Mouse (Mus musculus) midbrain, embryonic 14.5 days (tissue): ENCODE data around the gene Hsd17b11. TPM values are rescaled to one million over a fixed set of nuclear protein-coding genes. Genes with fewer than 3 reads are reported as not detected.

Experiments used
- ATAC-seq: fragments of 200-750 bp; cut with Nextera tagmentation; 2 replicates; pipeline ENCODE4 v1.8.0; 2017; ENCODE audit warnings: moderate number of reproducible peaks, moderate library complexity; ENCODE audit not compliant: low FRiP score, low TSS enrichment
- DNase-seq: peaks from one replicate; pipeline ENCODE4 v3.0.0-alpha.2; 2015
- H3K27ac ChIP-seq: fragments of 300-500 bp; sonication (generic); replicated peaks from 2 replicates; pipeline ENCODE4 v1.5.1; 2014; ENCODE audit warnings: mild to moderate bottlenecking, low read depth, low read length, moderate library complexity
- H3K27me3 ChIP-seq: fragments of 300-500 bp; sonication (generic); 2 replicates; pipeline ENCODE4 v1.6.1; 2014; ENCODE audit warnings: low read length, control low read depth, mixed read lengths; ENCODE audit not compliant: control insufficient read depth, insufficient read depth
- H3K36me3 ChIP-seq: fragments of 300-500 bp; sonication (generic); 2 replicates; pipeline ENCODE4 v1.6.1; 2014; ENCODE audit warnings: low read length, control low read depth; ENCODE audit not compliant: control insufficient read depth, insufficient read depth
- H3K4me1 ChIP-seq: fragments of 300-500 bp; sonication (generic); 2 replicates; pipeline ENCODE4 v1.6.1; 2014; ENCODE audit warnings: mild to moderate bottlenecking, antibody characterized with exemption, low read length, control low read depth; ENCODE audit not compliant: control insufficient read depth, insufficient read depth
- H3K4me2 ChIP-seq: fragments of 300-500 bp; sonication (generic); 2 replicates; pipeline ENCODE4 v1.6.1; 2014; ENCODE audit warnings: mild to moderate bottlenecking, low read length, moderate library complexity
- H3K4me3 ChIP-seq: fragments of 300-500 bp; sonication (generic); replicated peaks from 2 replicates; pipeline ENCODE4 v1.5.1; 2014; ENCODE audit warnings: low read depth, low read length
- H3K9ac ChIP-seq: fragments of 300-500 bp; sonication (generic); replicated peaks from 2 replicates; pipeline ENCODE4 v1.6.1; 2014; ENCODE audit warnings: mild to moderate bottlenecking, low read length, moderate library complexity
- H3K9me3 ChIP-seq: fragments of 300-500 bp; sonication (generic); 2 replicates; pipeline ENCODE4 v1.6.1; 2016; ENCODE audit warnings: low read length, control low read depth, mixed read lengths; ENCODE audit not compliant: control insufficient read depth
- WGBS: fragments of 180-500 bp; shearing (Covaris S2); extraction: QIAGEN DNeasy Blood & Tissue Kit; methylation state at CpG from one replicate; pipeline ENCODE4 v1.1.7; 2014; 5-methylcytosine and 5-hydroxymethylcytosine counted together
- polyA plus RNA-seq: library from polyadenylated mRNA; unstranded; fragments of >200 nt; fragmentation: Nextera tagmentation; extraction: Ambion mirVana; gene quantifications from 2 replicates; pipeline ENCODE4 v1.2.1, GENCODE M21; 2014

Hsd17b11 gene
- polyA plus RNA-seq, 1 experiment from 2014 or later, result 1.8 TPM

GRCm38 (mm10) chr5:103980705-103981560, 40.8 kb downstream of the Hsd17b11 start:
- Histone ChIP-seq H3K36me3 (no peaks in the 10 kb centered on the region), H3K9ac (no peak overlapping the region), H3K4me2 (no peak overlapping the region), H3K9me3 (no peaks in the 10 kb centered on the region), H3K4me3 (no peak overlapping the region), H3K4me1 (no peaks in the 10 kb centered on the region), H3K27me3 (no peaks in the 10 kb centered on the region), H3K27ac (no peak overlapping the region)
- no peak for ATAC-seq
- WGBS, result 91% methylated on average over 9 of the region's 9 CpGs
- no peak for DNase-seq

DNA sequence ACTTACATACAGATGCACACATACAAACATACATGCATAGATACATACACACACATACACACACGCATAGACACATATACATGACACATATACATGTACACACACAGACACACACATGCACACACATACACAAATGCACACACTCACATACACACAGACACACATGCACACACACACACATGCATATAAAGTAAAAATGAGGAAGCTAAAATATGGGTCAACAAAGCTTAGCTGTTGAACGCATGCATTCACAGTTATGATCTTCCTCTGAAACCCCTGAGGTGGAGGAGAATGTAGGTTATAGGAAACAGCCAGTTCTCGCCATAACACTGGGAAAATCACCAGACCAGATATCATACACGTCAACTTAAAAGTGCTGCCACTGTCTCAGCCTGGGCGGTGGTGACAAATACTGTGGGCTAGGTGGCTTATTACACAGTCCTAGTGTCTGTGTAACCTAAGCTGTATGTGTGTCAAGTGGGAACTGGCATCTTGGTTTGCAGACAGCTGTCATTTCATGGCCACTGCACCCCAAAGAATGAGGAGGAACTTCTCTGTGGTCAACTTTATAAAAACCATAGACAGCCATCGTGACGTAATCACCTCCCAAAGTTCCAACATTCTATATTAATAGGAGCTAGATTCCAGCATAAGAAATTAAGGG, 43.7 kb downstream of the Hsd17b11 start:
- ATAC-seq (no peak), DNase-seq (no peak)
- no peak overlapping the region for H3K9ac ChIP-seq
- H3K4me3 ChIP-seq, result no peak overlapping the region
- H3K4me1 ChIP-seq, result no peaks in the 10 kb centered on the region
- no peak overlapping the region for H3K27ac ChIP-seq
- 86% methylated on average over 7 of the region's 7 CpGs for WGBS
- no peak overlapping the region for H3K4me2 ChIP-seq
- no peaks in the 10 kb centered on the region for H3K9me3 ChIP-seq
- no peaks in the 10 kb centered on the region for H3K36me3 ChIP-seq
- H3K27me3 ChIP-seq, result no peaks in the 10 kb centered on the region

DNA sequence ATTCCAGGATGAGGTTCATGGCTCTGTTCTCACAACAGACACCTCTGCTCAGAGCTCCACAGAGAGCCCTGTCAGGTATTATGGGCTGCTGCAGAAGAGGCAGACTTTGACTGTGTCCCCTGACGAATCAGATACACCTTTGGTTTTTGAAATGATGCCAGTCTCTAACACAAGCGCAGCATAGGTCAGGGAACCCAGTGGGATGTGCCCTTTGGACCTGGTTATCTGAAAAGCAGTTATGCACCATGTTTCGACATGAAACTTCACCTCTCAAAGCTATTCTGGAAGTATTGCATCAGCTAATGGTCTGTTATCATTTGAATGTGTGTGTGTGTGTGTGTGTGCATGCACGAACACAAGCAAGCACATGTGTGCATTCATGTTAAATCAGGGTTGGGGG, 44.4 kb downstream of the Hsd17b11 start, which contains the start of gene Hsd17b13:
Gene Hsd17b13, minus strand, starts transcription at position 114 of the 400 bp plus-strand sequence.
- ATAC-seq, result no peak
- Histone ChIP-seq H3K27me3 (no peaks in the 10 kb centered on the region), H3K9ac (no peak within 1 kb of the TSS), H3K27ac (no peak within 1 kb of the TSS), H3K4me2 (no peak within 1 kb of the TSS), H3K4me1 (no peaks in the 10 kb centered on the region), H3K4me3 (no peak within 1 kb of the TSS), H3K9me3 (no peaks in the 10 kb centered on the region), H3K36me3 (no peaks in the 10 kb centered on the region)
- 89% methylated on average over 4 of the region's 4 CpGs for WGBS
- no peak for DNase-seq

DNA sequence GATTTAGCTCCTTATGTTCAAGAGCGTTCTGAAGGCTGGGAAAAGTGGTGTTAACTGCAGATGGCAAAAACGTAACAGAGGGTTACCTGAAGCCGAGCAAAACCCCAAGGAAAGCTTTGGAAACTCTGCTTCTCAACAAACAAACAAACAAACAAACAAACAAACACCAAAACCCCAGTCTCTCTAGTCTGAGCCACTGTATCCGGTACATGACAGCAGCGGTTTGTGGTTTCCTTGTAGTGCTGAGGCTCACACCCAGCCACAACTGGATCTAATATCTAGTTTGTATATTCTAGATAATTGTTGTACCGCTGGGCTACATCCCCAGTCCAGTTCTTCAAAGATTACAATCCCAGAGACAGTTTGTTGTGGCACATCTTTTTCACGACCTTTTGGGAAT, 46.0 kb downstream of the Hsd17b11 start:
- no peak for ATAC-seq
- Histone ChIP-seq H3K36me3 (no peaks in the 10 kb centered on the region), H3K4me3 (no peak overlapping the region), H3K4me2 (no peak overlapping the region), H3K27ac (no peak overlapping the region), H3K9me3 (no peaks in the 10 kb centered on the region), H3K9ac (no peak overlapping the region), H3K4me1 (no peaks in the 10 kb centered on the region), H3K27me3 (no peaks in the 10 kb centered on the region)
- 91% methylated on average over 7 of the region's 7 CpGs for WGBS
- DNase-seq, result no peak

GRCm38 (mm10) chr5:103972801-103973200, 48.9 kb downstream of the Hsd17b11 start:
- Histone ChIP-seq H3K27ac (no peak overlapping the region), H3K4me3 (no peak overlapping the region), H3K4me2 (no peak overlapping the region), H3K27me3 (no peaks in the 10 kb centered on the region), H3K9ac (no peak overlapping the region), H3K36me3 (no peaks in the 10 kb centered on the region), H3K9me3 (no peaks in the 10 kb centered on the region), H3K4me1 (no peaks in the 10 kb centered on the region)
- DNase-seq (no peak), ATAC-seq (no peak)
- WGBS, result 81% methylated on average over 13 of the region's 13 CpGs

DNA sequence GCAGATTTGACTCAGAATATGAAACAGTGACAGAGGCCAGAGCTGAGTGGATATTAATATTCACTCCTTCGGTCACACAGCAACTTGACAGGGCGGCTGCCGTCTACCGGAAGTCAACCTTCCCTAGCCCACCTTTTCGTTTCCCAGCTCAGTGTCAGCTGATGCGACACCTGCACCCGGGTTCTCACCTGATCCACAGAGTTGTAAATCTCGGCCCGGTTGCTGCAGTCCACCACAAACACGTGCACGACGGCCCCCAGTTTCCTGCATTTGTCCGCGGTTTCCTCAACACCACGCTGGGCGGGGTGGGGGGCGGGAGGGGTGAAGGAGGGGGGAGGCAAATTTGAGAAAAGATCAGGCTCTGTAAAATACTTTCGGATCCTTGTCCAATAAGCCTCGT, 49.3 kb downstream of the Hsd17b11 start:
- Histone ChIP-seq H3K4me1 (no peaks in the 10 kb centered on the region), H3K27me3 (no peaks in the 10 kb centered on the region), H3K9ac (no peak overlapping the region), H3K4me3 (no peak overlapping the region), H3K4me2 (no peak overlapping the region), H3K27ac (no peak overlapping the region), H3K36me3 (no peaks in the 10 kb centered on the region), H3K9me3 (no peaks in the 10 kb centered on the region)
- WGBS, result 79% methylated on average over 19 of the region's 19 CpGs
- ATAC-seq (no peak), DNase-seq (no peak)

- H3K4me1 ChIP-seq, result no peaks in the 10 kb centered on the region
These were observed 50.7 kb downstream of the Hsd17b11 start for GRCm38 (mm10) chr5:103971051-103971450.

DNA sequence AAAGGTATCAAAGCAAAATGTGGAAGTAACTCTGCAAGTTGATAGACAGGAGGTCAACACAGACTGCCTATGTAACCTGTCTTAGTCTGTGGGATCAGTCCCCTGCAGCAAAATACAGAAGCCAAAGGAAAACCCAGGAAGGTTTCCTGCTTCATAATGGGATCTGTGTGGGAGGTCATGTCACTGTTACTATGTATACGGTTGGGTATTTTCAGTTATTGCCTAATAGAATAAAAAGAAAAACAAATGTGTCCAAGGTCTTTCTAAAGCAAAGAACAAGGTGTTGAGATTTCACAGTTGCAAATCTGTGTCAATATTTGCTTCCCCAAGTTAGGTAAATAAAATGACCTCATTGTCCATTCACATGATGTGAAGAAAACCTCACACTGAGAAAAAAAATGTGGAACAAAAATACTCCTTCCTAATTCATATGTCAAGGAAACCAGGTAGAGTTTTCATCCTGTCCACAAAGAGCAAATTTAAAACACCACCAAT, 58.7 kb downstream of the Hsd17b11 start:
- no peaks in the 10 kb centered on the region for H3K4me1 ChIP-seq
- H3K9me3 ChIP-seq, result no peaks in the 10 kb centered on the region
- no peaks in the 10 kb centered on the region for H3K36me3 ChIP-seq
- DNase-seq (no peak), ATAC-seq (no peak)
- no peak overlapping the region for H3K4me2 ChIP-seq
- H3K27ac ChIP-seq, result no peak overlapping the region
- no peak overlapping the region for H3K4me3 ChIP-seq
- H3K27me3 ChIP-seq, result no peaks in the 10 kb centered on the region
- H3K9ac ChIP-seq, result no peak overlapping the region
- WGBS, result 78% methylated on average over 1 of the region's 1 CpGs

More at GRCm38 (mm10) chr5:103971051-103971450, 50.7 kb downstream of the Hsd17b11 start:
- Histone ChIP-seq H3K4me2 (no peak overlapping the region), H3K9me3 (no peaks in the 10 kb centered on the region), H3K36me3 (no peaks in the 10 kb centered on the region), H3K27me3 (no peaks in the 10 kb centered on the region), H3K4me3 (no peak overlapping the region), H3K27ac (no peak overlapping the region), H3K9ac (no peak overlapping the region)
- 72% methylated on average over 5 of the region's 5 CpGs for WGBS
- ATAC-seq (no peak), DNase-seq (no peak)
